8 mouse cellular contexts compared by ENCODE assay signal in the genomic region with DNA sequence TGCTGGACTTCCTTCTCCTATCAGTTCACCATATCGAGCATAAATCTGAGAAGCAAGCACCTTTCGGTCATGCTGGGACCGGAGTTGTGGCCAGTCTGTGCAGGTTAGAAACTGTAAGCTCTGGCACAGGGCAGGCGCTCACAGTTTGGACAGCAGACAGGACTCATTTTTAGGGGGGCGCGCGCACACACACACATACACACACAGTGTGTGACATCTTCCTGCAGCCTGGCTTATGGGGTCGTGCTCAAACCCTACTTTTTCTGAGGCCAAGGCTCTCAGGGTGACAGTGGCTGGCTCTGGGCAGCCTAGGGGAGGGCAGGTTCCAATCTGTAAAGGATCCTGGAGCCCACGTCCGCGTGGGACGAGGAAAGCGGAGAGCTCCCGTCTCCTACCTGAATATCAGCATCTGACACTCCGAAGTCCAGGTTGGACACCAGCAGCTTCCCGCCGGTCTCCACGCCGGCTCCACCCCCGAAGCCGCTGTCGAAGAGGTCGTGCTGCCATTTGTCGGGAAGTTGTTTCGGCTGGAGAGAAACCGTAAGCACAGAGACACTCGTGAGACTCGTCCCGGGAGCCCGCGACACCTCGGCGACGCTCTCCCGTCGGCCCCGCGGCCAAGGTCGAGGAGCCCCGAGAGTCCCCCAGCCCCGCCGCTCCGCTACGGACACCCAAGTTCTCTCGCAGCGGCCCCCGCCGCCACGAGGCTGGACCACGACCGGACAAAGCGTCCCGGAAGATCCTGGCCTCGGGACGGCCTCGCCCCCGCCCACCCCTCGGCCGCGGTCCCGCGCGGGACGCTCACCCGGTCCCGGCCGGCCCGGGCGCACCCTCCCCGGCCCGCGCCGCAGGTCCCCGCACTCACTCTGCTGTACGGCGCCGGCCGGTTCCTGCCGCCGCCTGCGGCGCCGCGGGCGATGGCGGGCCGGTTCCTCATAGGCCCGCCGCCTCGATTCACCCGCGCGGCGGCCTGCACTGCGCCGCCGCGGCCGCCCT. TPM values are rescaled to one million over a fixed set of nuclear protein-coding genes. Genes with fewer than 3 reads are reported as not detected.
DNase-seq lines count a peak whose midpoint lies in the region; ATAC-seq and TF ChIP-seq lines count a peak whose summit lies in the region.

No protein-coding gene starts in this region.

- peak overlapping the region; percentile 85 for H3K4me3 ChIP-seq in left cerebral cortex, adult 2 months
- peak overlapping the region; percentile 80 for H3K4me3 ChIP-seq in forebrain, postnatal 0 days (ENCODE audit: low read depth, low read length)
- peak overlapping the region; percentile 100 for H3K4me3 ChIP-seq in limb, embryonic 12.5 days (replicated peaks)
- H3K4me3 ChIP-seq in neural tube, embryonic 14.5 days (ENCODE audit: low read depth, low read length), result peak overlapping the region; percentile 95

- H3K9me3 ChIP-seq in forebrain, postnatal 0 days (ENCODE audit: low read length), result no peaks in the 10 kb centered on the region
- H3K9me3 ChIP-seq in limb, embryonic 12.5 days, result no peaks in the 10 kb centered on the region
- no peaks in the 10 kb centered on the region for H3K9me3 ChIP-seq in neural tube, embryonic 14.5 days (ENCODE audit: control insufficient read depth, low read length)

- peak overlapping the region; percentile 91 for H3K9ac ChIP-seq in forebrain, postnatal 0 days
- H3K9ac ChIP-seq in limb, embryonic 12.5 days (replicated peaks), result peak overlapping the region; percentile 99
- peak overlapping the region; percentile 99 for H3K9ac ChIP-seq in neural tube, embryonic 14.5 days (replicated peaks; ENCODE audit: low read depth, low read length)

- H3K27me3 ChIP-seq in forebrain, postnatal 0 days (ENCODE audit: insufficient read depth, low read length), result no peaks in the 10 kb centered on the region
- H3K27me3 ChIP-seq in limb, embryonic 12.5 days, result no peaks in the 10 kb centered on the region
- no peaks in the 10 kb centered on the region for H3K27me3 ChIP-seq in neural tube, embryonic 14.5 days (ENCODE audit: control insufficient read depth, insufficient read depth, low read length)

- no peak overlapping the region for H3K27ac ChIP-seq in left cerebral cortex, adult 2 months
- peak overlapping the region; percentile 85 for H3K27ac ChIP-seq in forebrain, postnatal 0 days (ENCODE audit: low read depth, low read length)
- H3K27ac ChIP-seq in limb, embryonic 12.5 days, result peak overlapping the region; percentile 89
- H3K27ac ChIP-seq in neural tube, embryonic 14.5 days (ENCODE audit: low read depth, low read length), result peak overlapping the region; percentile 87

- no peak for TF ChIP-seq CTCF in left cerebral cortex, adult 2 months (IDR thresholded peaks at IDR 0.05)
- no peak for TF ChIP-seq CTCF in forebrain, postnatal 0 days (IDR thresholded peaks at IDR 0.05; ENCODE audit: low read depth)

- H3K4me2 ChIP-seq in forebrain, postnatal 0 days (ENCODE audit: low read depth), result peak overlapping the region; percentile 93
- peak overlapping the region; percentile 98 for H3K4me2 ChIP-seq in limb, embryonic 12.5 days
- peak overlapping the region; percentile 97 for H3K4me2 ChIP-seq in neural tube, embryonic 14.5 days (ENCODE audit: low read depth, low read length)

- ATAC-seq in forebrain, postnatal 0 days, result peak; percentile 44
- ATAC-seq in limb, embryonic 12.5 days (ENCODE audit: insufficient number of reproducible peaks, insufficient read depth, low FRiP score, low TSS enrichment, low read depth), result peak; percentile 57
- peak; percentile 57 for ATAC-seq in neural tube, embryonic 14.5 days (ENCODE audit: low read depth)

- 7% methylated on average over 97 of the region's 99 CpGs for WGBS in forebrain, postnatal 0 days
- WGBS in limb, embryonic 12.5 days, result 4% methylated on average over 96 of the region's 99 CpGs
- WGBS in neural tube, embryonic 14.5 days, result 6% methylated on average over 69 of the region's 99 CpGs

- no peak for DNase-seq in left cerebral cortex, adult 2 months (ENCODE audit: extremely low spot score in 1 of 2, low spot score in 2 of 2)
- DNase-seq in left cerebral cortex, adult 8-10 months (ENCODE audit: low spot score in 2 of 2), result no peak
- DNase-seq in ZHBTc4 (ENCODE audit: low read depth, low spot score), result peak; percentile 54
- no peak for DNase-seq in forebrain, postnatal 0 days
- no peak for DNase-seq in frontal cortex, postnatal 14 days (ENCODE audit: low spot score in 2 of 2)
- no peak for DNase-seq in frontal cortex, postnatal 10 days (ENCODE audit: low spot score in 2 of 2)

- intact Hi-C loops in left cerebral cortex, adult 2 months (cut with DNase I), result no loop called here

- H3K36me3 ChIP-seq in forebrain, postnatal 0 days (ENCODE audit: insufficient read depth), result peaks cover 57% of the 10 kb centered on the region
- H3K36me3 ChIP-seq in limb, embryonic 12.5 days, result peaks cover 73% of the 10 kb centered on the region
- peaks cover 45% of the 10 kb centered on the region for H3K36me3 ChIP-seq in neural tube, embryonic 14.5 days (ENCODE audit: control insufficient read depth, insufficient read depth, low read length)

- H3K4me1 ChIP-seq in forebrain, postnatal 0 days (ENCODE audit: insufficient read depth), result peaks cover 13% of the 10 kb centered on the region
- H3K4me1 ChIP-seq in limb, embryonic 12.5 days (replicated peaks), result peaks cover 24% of the 10 kb centered on the region
- H3K4me1 ChIP-seq in neural tube, embryonic 14.5 days (ENCODE audit: control insufficient read depth, insufficient read depth, low read length), result peaks cover 13% of the 10 kb centered on the region

RNA-seq across cellular contexts. Expression of gene Alyref, which starts 0.6 kb away (rescaled TPM):
- total RNA-seq in left cerebral cortex, adult 2 months (2021), result 10 to 100 TPM; 56.4 to 64.1 TPM
- 10 to 100 TPM; 47.7 to 64.6 (median 51.9) TPM for total RNA-seq in left cerebral cortex, adult 8-10 months (2022)
- total RNA-seq in forebrain, postnatal 0 days (2014; rRNA removed), result 99.8 and 111 TPM in 2 replicates
- polyA plus RNA-seq in forebrain, postnatal 0 days (2015; fragmentation: Nextera tagmentation; extraction: Ambion mirVana), result 207 and 238 TPM in 2 replicates
- polyA plus RNA-seq in limb, embryonic 12.5 days (2016; fragmentation: Nextera tagmentation; extraction: Ambion mirVana), result 671 and 778 TPM in 2 replicates
- polyA plus RNA-seq in neural tube, embryonic 14.5 days (2014; fragmentation: Nextera tagmentation; extraction: Ambion mirVana), result 191 and 222 TPM in 2 replicates

RNA-seq across cellular contexts. Expression of gene Anapc11, which starts 0.7 kb away (rescaled TPM):
- 10 to 100 TPM; 92.9 to 93.0 TPM for total RNA-seq in left cerebral cortex, adult 2 months (2021)
- 100 to 1,000 TPM in 2 of 4 experiments, 10 to 100 TPM in 2; 98.1 to 101 (median 99.4) TPM for total RNA-seq in left cerebral cortex, adult 8-10 months (2022)
- total RNA-seq in forebrain, postnatal 0 days (2014; rRNA removed), result 54.2 and 64.2 TPM in 2 replicates
- 207 and 226 TPM in 2 replicates for polyA plus RNA-seq in forebrain, postnatal 0 days (2015; fragmentation: Nextera tagmentation; extraction: Ambion mirVana)
- polyA plus RNA-seq in limb, embryonic 12.5 days (2016; fragmentation: Nextera tagmentation; extraction: Ambion mirVana), result 202 and 203 TPM in 2 replicates
- polyA plus RNA-seq in neural tube, embryonic 14.5 days (2014; fragmentation: Nextera tagmentation; extraction: Ambion mirVana), result 209 and 236 TPM in 2 replicates

RNA-seq across cellular contexts. Expression of gene Npb, which starts 10.7 kb away (rescaled TPM):
- under 1 TPM in 1 of 2 experiments, not detected in 1; 0.95 TPM for total RNA-seq in left cerebral cortex, adult 2 months (2021)
- 1 to 10 TPM in 2 of 4 experiments, not detected in 2; 1.1 to 1.8 TPM for total RNA-seq in left cerebral cortex, adult 8-10 months (2022)
- total RNA-seq in forebrain, postnatal 0 days (2014; rRNA removed), result not detected in 2 replicates
- polyA plus RNA-seq in forebrain, postnatal 0 days (2015; fragmentation: Nextera tagmentation; extraction: Ambion mirVana), result 0.42 and 0.80 TPM in 2 replicates
- polyA plus RNA-seq in limb, embryonic 12.5 days (2016; fragmentation: Nextera tagmentation; extraction: Ambion mirVana), result 0.65 and 0.95 TPM in 2 replicates
- polyA plus RNA-seq in neural tube, embryonic 14.5 days (2014; fragmentation: Nextera tagmentation; extraction: Ambion mirVana), result 1.3 TPM in 1 of 2 replicates, not detected in the other

RNA-seq across cellular contexts. Expression of gene Arhgdia, which starts 16.1 kb away (rescaled TPM):
- 100 to 1,000 TPM; 290 to 300 TPM for total RNA-seq in left cerebral cortex, adult 2 months (2021)
- total RNA-seq in left cerebral cortex, adult 8-10 months (2022), result 100 to 1,000 TPM; 307 to 323 (median 320) TPM
- 214 and 237 TPM in 2 replicates for total RNA-seq in forebrain, postnatal 0 days (2014; rRNA removed)
- 416 and 435 TPM in 2 replicates for polyA plus RNA-seq in forebrain, postnatal 0 days (2015; fragmentation: Nextera tagmentation; extraction: Ambion mirVana)
- 484 and 518 TPM in 2 replicates for polyA plus RNA-seq in limb, embryonic 12.5 days (2016; fragmentation: Nextera tagmentation; extraction: Ambion mirVana)
- polyA plus RNA-seq in neural tube, embryonic 14.5 days (2014; fragmentation: Nextera tagmentation; extraction: Ambion mirVana), result 419 and 479 TPM in 2 replicates

RNA-seq across cellular contexts. Expression of gene Pcyt2, which starts 20.2 kb away (rescaled TPM):
- total RNA-seq in left cerebral cortex, adult 2 months (2021), result 100 to 1,000 TPM; 133 to 140 TPM
- 100 to 1,000 TPM; 109 to 140 (median 124) TPM for total RNA-seq in left cerebral cortex, adult 8-10 months (2022)
- 102 and 129 TPM in 2 replicates for total RNA-seq in forebrain, postnatal 0 days (2014; rRNA removed)
- 107 and 117 TPM in 2 replicates for polyA plus RNA-seq in forebrain, postnatal 0 days (2015; fragmentation: Nextera tagmentation; extraction: Ambion mirVana)
- 143 and 156 TPM in 2 replicates for polyA plus RNA-seq in limb, embryonic 12.5 days (2016; fragmentation: Nextera tagmentation; extraction: Ambion mirVana)
- 170 and 187 TPM in 2 replicates for polyA plus RNA-seq in neural tube, embryonic 14.5 days (2014; fragmentation: Nextera tagmentation; extraction: Ambion mirVana)
